Mouse (Mus musculus): Measurements from ENCODE around the gene Cbln3. TPM values are rescaled to one million over a fixed set of nuclear protein-coding genes. Genes with fewer than 3 reads are reported as not detected.

Gene Cbln3
- total RNA-seq, 2 experiments from 2014 or later: 0.16 to 0.29 TPM

GRCm38 (mm10) chr14:55845506-55846294, 38.5 kb downstream of the Cbln3 start:
- no peak for DNase-seq

- DNase-seq: no peak
Observed at GRCm38 (mm10) chr14:55842794-55843193, 41.4 kb downstream of the Cbln3 start.

- no peak for DNase-seq
Observed at GRCm38 (mm10) chr14:55840853-55841366, 43.3 kb downstream of the Cbln3 start.

GRCm38 (mm10) chr14:55838740-55839139, 45.5 kb downstream of the Cbln3 start:
- DNase-seq: no peak

GRCm38 (mm10) chr14:55838312-55838711, 45.9 kb downstream of the Cbln3 start:
- no peak for DNase-seq

- no peak for DNase-seq
Observed at GRCm38 (mm10) chr14:55834808-55835533, 49.2 kb downstream of the Cbln3 start.

GRCm38 (mm10) chr14:55833126-55833525, 51.1 kb downstream of the Cbln3 start:
- no peak for DNase-seq

- no peak for DNase-seq
Observed at GRCm38 (mm10) chr14:55830331-55830730, 53.9 kb downstream of the Cbln3 start.

GRCm38 (mm10) chr14:55829854-55830253, 54.3 kb downstream of the Cbln3 start:
- no peak for DNase-seq

Other genes with a start within 250 kb of the Cbln3 start
- 10 to 100 TPM; 68.3 to 77.1 TPM for gene Ipo4, start 248.4 kb downstream of the Cbln3 start, total RNA-seq (2021)
- gene Gm49378, start 246.5 kb downstream of the Cbln3 start, total RNA-seq (2021): 1 to 10 TPM; 1.1 to 2.7 TPM
- 10 to 100 TPM; 29.2 to 33.2 TPM for gene Tm9sf1, start 240.6 kb downstream of the Cbln3 start, total RNA-seq (2021)
- 1 to 10 TPM in 1 of 2 experiments, under 1 TPM in 1; 0.54 to 1.1 TPM for gene Tssk4, start 234.2 kb downstream of the Cbln3 start, total RNA-seq (2021)
- gene Mdp1, start 223.9 kb downstream of the Cbln3 start, total RNA-seq (2021): 10 to 100 TPM; 20.9 to 22.2 TPM
- 1 to 10 TPM; 5.9 to 8.6 TPM for gene Gmpr2, start 212.5 kb downstream of the Cbln3 start, total RNA-seq (2021)
- gene Nedd8, start 212.3 kb downstream of the Cbln3 start, total RNA-seq (2021): 100 to 1,000 TPM; 242 to 253 TPM
- 10 to 100 TPM; 11.7 to 14.9 TPM for gene Tinf2, start 202.6 kb downstream of the Cbln3 start, total RNA-seq (2021)
- under 1 TPM; 0.19 to 0.50 TPM for gene Tgm1, start 170.5 kb downstream of the Cbln3 start, total RNA-seq (2021)
- 10 to 100 TPM in 1 of 2 experiments, 1 to 10 TPM in 1; 9.4 to 10.2 TPM for gene Rabggta, start 162.1 kb downstream of the Cbln3 start, total RNA-seq (2021)
- 10 to 100 TPM; 33.2 to 33.3 TPM for gene Dhrs1, start 138.7 kb downstream of the Cbln3 start, total RNA-seq (2021)
- gene Nop9, start 138.7 kb downstream of the Cbln3 start, total RNA-seq (2021): 10 to 100 TPM; 13.4 to 15.2 TPM
- not detected for gene Cideb, start 125.9 kb downstream of the Cbln3 start, total RNA-seq (2021)
- under 1 TPM; 0.07 to 0.14 TPM for gene Ltb4r2, start 123.0 kb downstream of the Cbln3 start, total RNA-seq (2021)
- under 1 TPM; 0.16 to 0.61 TPM for gene Ltb4r1, start 118.4 kb downstream of the Cbln3 start, total RNA-seq (2021)
- 1 to 10 TPM; 5.9 to 9.4 TPM for gene Adcy4, start 100.3 kb downstream of the Cbln3 start, total RNA-seq (2021)
- 1 to 10 TPM; 3.9 to 4.2 TPM for gene Ripk3, start 95.5 kb downstream of the Cbln3 start, total RNA-seq (2021)
- gene Nfatc4, start 61.2 kb downstream of the Cbln3 start, total RNA-seq (2021): 10 to 100 TPM in 1 of 2 experiments, 1 to 10 TPM in 1; 9.3 to 14.8 TPM
- 10 to 100 TPM in 1 of 2 experiments, 1 to 10 TPM in 1; 9.3 to 15.3 TPM for gene Nynrin, start 30.4 kb downstream of the Cbln3 start, total RNA-seq (2021)
- 10 to 100 TPM in 1 of 2 experiments, 1 to 10 TPM in 1; 8.0 to 11.6 TPM for gene Khnyn, start 555 bp upstream of the Cbln3 start, total RNA-seq (2021)
- 10 to 100 TPM; 73.3 to 82.4 TPM for gene Sdr39u1, start 15.9 kb upstream of the Cbln3 start, total RNA-seq (2021)
- gene Cma1, start 60.3 kb upstream of the Cbln3 start, total RNA-seq (2021): 10 to 100 TPM; 18.2 to 18.8 TPM
- 1 to 10 TPM in 1 of 2 experiments, under 1 TPM in 1; 0.65 to 1.5 TPM for gene Cma2, start 66.6 kb upstream of the Cbln3 start, total RNA-seq (2021)
- not detected for gene Mcpt1, start 133.6 kb upstream of the Cbln3 start, total RNA-seq (2021)
- gene Mcpt9, start 146.1 kb upstream of the Cbln3 start, total RNA-seq (2021): not detected
- not detected for gene Mcpt2, start 157.6 kb upstream of the Cbln3 start, total RNA-seq (2021)
- 10 to 100 TPM; 12.7 to 13.9 TPM for gene Mcpt4, start 177.9 kb upstream of the Cbln3 start, total RNA-seq (2021)
- under 1 TPM in 1 of 2 experiments, not detected in 1; 0.43 TPM for gene Mcpt8, start 200.9 kb upstream of the Cbln3 start, total RNA-seq (2021)
- under 1 TPM in 1 of 2 experiments, not detected in 1; 0.97 TPM for gene Ctsg, start 218.2 kb upstream of the Cbln3 start, total RNA-seq (2021)
- gene Gzme, start 236.2 kb upstream of the Cbln3 start, total RNA-seq (2021): not detected
- gene Gzmd, start 248.2 kb upstream of the Cbln3 start, total RNA-seq (2021): not detected